Mouse (Mus musculus) fat pad, adult 2 months (tissue): ENCODE measurements at regions not wholly inside any gene's neighbourhood (a gene's known extent, or its start where the extent isn't known, plus 50 kb on each side); places are given as distances from the start of the nearest gene placed in this dataset.

ENCODE experiments used
- DNase-seq: peaks from one replicate; pipeline ENCODE4 v3.0.0-alpha.2; 2011; ENCODE audit warnings: low read depth, low spot score; ENCODE audit errors: extremely low read depth

- no peak for DNase-seq
These were observed 52.0 kb upstream of the Dynlrb2 start for GRCm38 (mm10) chr8:116452806-116453205.

- no peak for DNase-seq
These were observed 53.4 kb upstream of the Dynlrb2 start for GRCm38 (mm10) chr8:116451397-116451796.

GRCm38 (mm10) chr8:116447452-116447851 lies 57.3 kb upstream of the Dynlrb2 start:
- no peak for DNase-seq

- DNase-seq, result no peak
These were observed 61.9 kb upstream of the Dynlrb2 start for GRCm38 (mm10) chr8:116442827-116443226.

GRCm38 (mm10) chr8:116438895-116439294 lies 65.9 kb upstream of the Dynlrb2 start:
- no peak for DNase-seq

- DNase-seq, result no peak
These were observed 69.3 kb upstream of the Dynlrb2 start for GRCm38 (mm10) chr8:116435268-116435980.

- peak; percentile 80 for DNase-seq
These were observed 74.7 kb upstream of the Dynlrb2 start for GRCm38 (mm10) chr8:116430051-116430450.

GRCm38 (mm10) chr8:116429649-116430048 lies 75.1 kb upstream of the Dynlrb2 start:
- DNase-seq, result no peak

GRCm38 (mm10) chr8:116422826-116423225 lies 81.9 kb upstream of the Dynlrb2 start:
- DNase-seq, result no peak

GRCm38 (mm10) chr8:116412703-116413102 lies 92.1 kb upstream of the Dynlrb2 start:
- no peak for DNase-seq

- no peak for DNase-seq
These were observed 94.7 kb upstream of the Dynlrb2 start for GRCm38 (mm10) chr8:116410041-116410440.

GRCm38 (mm10) chr8:116409011-116409410 lies 95.8 kb upstream of the Dynlrb2 start:
- DNase-seq, result no peak

GRCm38 (mm10) chr8:116404571-116404970 lies 100.2 kb upstream of the Dynlrb2 start:
- no peak for DNase-seq

- DNase-seq, result no peak
These were observed 101.4 kb upstream of the Dynlrb2 start for GRCm38 (mm10) chr8:116403366-116403765.

- no peak for DNase-seq
These were observed 105.3 kb upstream of the Dynlrb2 start for GRCm38 (mm10) chr8:116399452-116399851.

GRCm38 (mm10) chr8:116398565-116399205 lies 106.1 kb upstream of the Dynlrb2 start:
- no peak for DNase-seq

- no peak for DNase-seq
These were observed 119.4 kb upstream of the Dynlrb2 start for GRCm38 (mm10) chr8:116385193-116385955.

GRCm38 (mm10) chr8:116384418-116385089 lies 120.2 kb upstream of the Dynlrb2 start:
- DNase-seq, result no peak

GRCm38 (mm10) chr8:116383495-116384417 lies 121.0 kb upstream of the Dynlrb2 start:
- no peak for DNase-seq

- no peak for DNase-seq
These were observed 121.7 kb upstream of the Dynlrb2 start for GRCm38 (mm10) chr8:116383036-116383435.
